Mouse (Mus musculus) embryonic facial prominence, embryonic 14.5 days (tissue): ENCODE measurements around the gene Gm5741. TPM values are rescaled to one million over a fixed set of nuclear protein-coding genes. Genes with fewer than 3 reads are reported as not detected.

Source experiments
- ATAC-seq: fragments of 200-750 bp; cut with Nextera tagmentation; 2 replicates; pipeline ENCODE4 v1.8.0; 2017; ENCODE audit warnings: low read depth, moderate number of reproducible peaks, moderate TSS enrichment
- DNase-seq: peaks from one replicate; pipeline ENCODE4 v3.0.0-alpha.2; 2015; ENCODE audit warnings: low spot score
- H3K27ac ChIP-seq: fragments of 300-500 bp; sonication (generic); replicated peaks from 2 replicates; pipeline ENCODE4 v1.5.1; 2014; ENCODE audit warnings: low read depth, mild to moderate bottlenecking, low read length, moderate library complexity
- H3K27me3 ChIP-seq: fragments of 300-500 bp; sonication (generic); replicated peaks from 2 replicates; pipeline ENCODE4 v1.6.1; 2014; ENCODE audit warnings: low read length; ENCODE audit not compliant: control insufficient read depth, insufficient read depth
- H3K36me3 ChIP-seq: fragments of 300-500 bp; sonication (generic); 2 replicates; pipeline ENCODE4 v1.6.1; 2014; ENCODE audit warnings: low read length, mixed read lengths; ENCODE audit not compliant: control insufficient read depth, insufficient read depth
- H3K4me1 ChIP-seq: fragments of 300-500 bp; sonication (generic); 2 replicates; pipeline ENCODE4 v1.6.1; 2014; ENCODE audit warnings: antibody characterized with exemption, low read length; ENCODE audit not compliant: control insufficient read depth, insufficient read depth
- H3K4me2 ChIP-seq: fragments of 300-500 bp; sonication (generic); 2 replicates; pipeline ENCODE4 v1.6.1; 2014; ENCODE audit warnings: low read depth, mild to moderate bottlenecking, low read length, moderate library complexity, mixed read lengths
- H3K4me3 ChIP-seq: fragments of 300-500 bp; sonication (generic); 2 replicates; pipeline ENCODE4 v1.5.1; 2014; ENCODE audit warnings: low read depth, mild to moderate bottlenecking, low read length
- H3K9ac ChIP-seq: fragments of 300-500 bp; sonication (generic); 2 replicates; pipeline ENCODE4 v1.6.1; 2014; ENCODE audit warnings: low read depth, mild to moderate bottlenecking, low read length, moderate library complexity, mixed read lengths
- H3K9me3 ChIP-seq: fragments of 300-500 bp; sonication (generic); 2 replicates; pipeline ENCODE4 v1.6.1; 2016; ENCODE audit warnings: low read length; ENCODE audit not compliant: control insufficient read depth
- WGBS: fragments of 180-500 bp; shearing (Covaris S2); extraction: QIAGEN DNeasy Blood & Tissue Kit; methylation state at CpG from one replicate; pipeline ENCODE4 v1.1.7; 2014; 5-methylcytosine and 5-hydroxymethylcytosine counted together
- polyA plus RNA-seq: library from polyadenylated mRNA; unstranded; fragments of >200 nt; fragmentation: Nextera tagmentation; extraction: Ambion mirVana; gene quantifications from 2 replicates; pipeline ENCODE4 v1.2.1, GENCODE M21; 2014

Gm5741 gene
- polyA plus RNA-seq, 1 experiment from 2014 or later, result 0.68 TPM

GRCm38 (mm10) chr8:85032622-85033311 is 35.0 kb downstream of the Gm5741 start:
- H3K4me1 ChIP-seq, result peaks cover 22% of the 10 kb centered on the region
- no peaks in the 10 kb centered on the region for H3K27me3 ChIP-seq
- H3K9ac ChIP-seq, result no peak overlapping the region
- no peak for ATAC-seq
- 86% methylated on average over 4 of the region's 4 CpGs for WGBS
- no peak overlapping the region for H3K4me2 ChIP-seq
- no peak overlapping the region for H3K4me3 ChIP-seq
- H3K9me3 ChIP-seq, result no peaks in the 10 kb centered on the region
- H3K36me3 ChIP-seq, result peaks cover 51% of the 10 kb centered on the region
- H3K27ac ChIP-seq, result no peak overlapping the region
- no peak for DNase-seq

GRCm38 (mm10) chr8:85029271-85029670 is 38.5 kb downstream of the Gm5741 start:
- Histone ChIP-seq H3K36me3 (peaks cover 51% of the 10 kb centered on the region), H3K4me3 (no peak overlapping the region), H3K4me2 (no peak overlapping the region), H3K9me3 (no peaks in the 10 kb centered on the region), H3K27me3 (no peaks in the 10 kb centered on the region), H3K9ac (peak overlapping the region; percentile 99; the same call in 1 of the 2 replicates), H3K4me1 (peaks cover 15% of the 10 kb centered on the region), H3K27ac (no peak overlapping the region)
- 88% methylated on average over 14 of the region's 14 CpGs for WGBS
- ATAC-seq (no peak), DNase-seq (no peak)

- H3K9me3 ChIP-seq, result no peaks in the 10 kb centered on the region
- H3K36me3 ChIP-seq, result peaks cover 52% of the 10 kb centered on the region
- H3K4me3 ChIP-seq, result peak overlapping the region; percentile 98
- no peak for DNase-seq
- H3K9ac ChIP-seq, result peak overlapping the region; percentile 99
- 24% methylated on average over 2 of the region's 2 CpGs for WGBS
- ATAC-seq, result no peak
- peak overlapping the region; percentile 63 for H3K4me2 ChIP-seq
- H3K27ac ChIP-seq, result no peak overlapping the region
- H3K27me3 ChIP-seq, result no peaks in the 10 kb centered on the region
- H3K4me1 ChIP-seq, result peaks cover 15% of the 10 kb centered on the region
Measured at GRCm38 (mm10) chr8:85027922-85028321, 39.9 kb downstream of the Gm5741 start.

GRCm38 (mm10) chr8:85027516-85027855 is 40.3 kb downstream of the Gm5741 start:
- 1% methylated on average over 13 of the region's 13 CpGs for WGBS
- peak overlapping the region; percentile 93 for H3K27ac ChIP-seq
- peak overlapping the region; percentile 99 for H3K9ac ChIP-seq
- no peak for DNase-seq
- peaks cover 52% of the 10 kb centered on the region for H3K36me3 ChIP-seq
- H3K4me2 ChIP-seq, result peak overlapping the region; percentile 63
- H3K4me3 ChIP-seq, result peak overlapping the region; percentile 98
- no peaks in the 10 kb centered on the region for H3K9me3 ChIP-seq
- peaks cover 15% of the 10 kb centered on the region for H3K4me1 ChIP-seq
- no peaks in the 10 kb centered on the region for H3K27me3 ChIP-seq
- ATAC-seq, result no peak

GRCm38 (mm10) chr8:85026670-85027515 is 40.9 kb downstream of the Gm5741 start, which contains the start of gene Trir:
Trir (plus strand) TSS chr8:85026823.
- DNase-seq (peak; percentile 98), ATAC-seq (peak; percentile 83)
- Histone ChIP-seq H3K27me3 (no peaks in the 10 kb centered on the region), H3K4me2 (peak within 1 kb of the TSS; percentile 63), H3K9me3 (no peaks in the 10 kb centered on the region), H3K36me3 (peaks cover 52% of the 10 kb centered on the region), H3K4me3 (peak within 1 kb of the TSS; percentile 98), H3K27ac (peak within 1 kb of the TSS; percentile 93), H3K4me1 (peaks cover 15% of the 10 kb centered on the region), H3K9ac (peak within 1 kb of the TSS; percentile 99)
- WGBS, result under 1% methylated on average over 54 of the region's 75 CpGs

GRCm38 (mm10) chr8:85025098-85025932 is 42.5 kb downstream of the Gm5741 start, which contains the start of gene Asna1:
Asna1 (minus strand) TSS chr8:85025281.
- H3K4me3 ChIP-seq, result peak within 1 kb of the TSS; percentile 81
- peak within 1 kb of the TSS; percentile 63 for H3K4me2 ChIP-seq
- peaks cover 15% of the 10 kb centered on the region for H3K4me1 ChIP-seq
- peak; percentile 98 for DNase-seq
- peak within 1 kb of the TSS; percentile 80 for H3K9ac ChIP-seq
- H3K27ac ChIP-seq, result peak within 1 kb of the TSS; percentile 93
- WGBS, result 7% methylated on average over 30 of the region's 30 CpGs
- no peaks in the 10 kb centered on the region for H3K27me3 ChIP-seq
- peak; percentile 92 for ATAC-seq
- no peaks in the 10 kb centered on the region for H3K9me3 ChIP-seq
- H3K36me3 ChIP-seq, result peaks cover 48% of the 10 kb centered on the region

GRCm38 (mm10) chr8:85023846-85024245 is 43.9 kb downstream of the Gm5741 start:
- WGBS, result 96% methylated on average over 3 of the region's 3 CpGs
- Histone ChIP-seq H3K4me2 (peak overlapping the region; percentile 63), H3K36me3 (peaks cover 48% of the 10 kb centered on the region), H3K4me1 (peaks cover 14% of the 10 kb centered on the region), H3K9me3 (no peaks in the 10 kb centered on the region), H3K27ac (no peak overlapping the region), H3K27me3 (no peaks in the 10 kb centered on the region), H3K9ac (no peak overlapping the region), H3K4me3 (peak overlapping the region; percentile 81; the same call in 1 of the 2 replicates)
- DNase-seq (no peak), ATAC-seq (no peak)

GRCm38 (mm10) chr8:85021514-85022055 is 46.2 kb downstream of the Gm5741 start:
- ATAC-seq (no peak), DNase-seq (no peak)
- Histone ChIP-seq H3K9ac (no peak overlapping the region), H3K4me2 (no peak overlapping the region), H3K4me3 (no peak overlapping the region), H3K27me3 (no peaks in the 10 kb centered on the region), H3K9me3 (no peaks in the 10 kb centered on the region), H3K4me1 (peaks cover 4% of the 10 kb centered on the region; the same call in 1 of the 2 replicates), H3K36me3 (peaks cover 61% of the 10 kb centered on the region), H3K27ac (no peak overlapping the region)
- WGBS, result 89% methylated on average over 3 of the region's 3 CpGs
